Mouse (Mus musculus) layer of hippocampus, adult 18-20 months (tissue): ENCODE measurements at regions not wholly inside any gene's neighbourhood (a gene's known extent, or its start where the extent isn't known, plus 50 kb on each side); places are given as distances from the start of the nearest gene placed in this dataset.

Source experiments
- DNase-seq, 2 experiments: peaks; one replicate each; pipeline ENCODE4 v3.0.0; 2022; ENCODE audit warnings: low spot score in 2 of 2

DNA sequence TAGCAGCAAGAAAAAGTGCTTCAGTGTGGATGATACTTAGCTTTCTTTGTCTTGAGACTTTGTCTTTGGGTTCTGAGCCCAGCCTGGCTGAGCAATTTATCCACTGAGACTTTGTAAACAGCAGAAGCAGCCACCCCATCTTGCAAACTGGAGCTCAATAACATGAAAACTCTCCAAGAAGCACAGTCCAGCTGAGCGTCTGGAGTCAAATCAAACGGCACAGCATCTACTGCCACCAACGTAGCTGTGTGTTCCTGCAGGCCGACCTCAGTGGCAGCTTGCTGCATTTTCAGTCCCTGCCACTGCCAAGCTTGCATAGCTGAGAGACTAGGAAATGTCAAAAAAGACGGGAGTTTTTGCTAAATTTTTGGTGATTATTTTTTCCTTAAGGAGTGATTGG lies 68.8 kb upstream of the Galnt17 start:
- peak in 1 of 2 experiments; percentile 16 for DNase-seq

DNA sequence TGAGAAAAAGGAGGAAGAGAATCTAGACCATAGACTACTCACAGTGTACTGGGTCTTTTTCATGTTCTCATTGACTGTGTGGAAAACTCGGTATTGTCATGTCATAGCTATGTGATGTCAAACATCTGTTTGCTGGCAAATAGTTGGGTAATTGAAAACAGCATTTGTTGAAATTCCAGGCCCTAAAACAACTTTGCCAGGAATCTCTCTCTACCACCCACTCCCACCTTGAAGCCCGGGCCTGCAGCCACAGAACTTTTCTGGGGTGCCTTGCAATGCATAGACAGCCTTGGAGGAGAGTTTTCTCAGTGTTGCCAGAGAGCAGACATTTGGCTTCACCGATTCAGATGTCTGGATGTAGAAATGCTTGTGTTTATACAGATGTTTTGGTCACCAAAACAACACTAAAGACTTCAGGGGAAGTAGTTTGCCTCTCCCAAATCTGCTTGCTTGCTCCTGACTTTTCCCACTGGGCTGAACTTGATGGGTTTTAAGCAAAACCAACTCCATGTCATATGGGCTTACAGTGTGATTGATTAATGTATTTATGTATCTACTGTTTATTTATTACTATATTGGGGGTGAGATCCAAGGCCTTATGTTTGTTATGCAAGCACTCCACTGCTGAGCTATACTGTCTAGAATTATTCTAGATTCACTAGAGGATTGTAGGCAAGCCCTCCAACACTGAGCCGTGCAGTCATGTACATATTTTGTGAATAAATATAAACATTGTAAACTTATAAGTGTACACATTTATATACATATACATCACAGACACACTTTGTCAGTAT lies 63.2 kb upstream of the Galnt17 start:
- no peak for DNase-seq

- DNase-seq = no peak
These were observed 59.2 kb upstream of the Galnt17 start for GRCm38 (mm10) chr5:131367461-131367860.

DNA sequence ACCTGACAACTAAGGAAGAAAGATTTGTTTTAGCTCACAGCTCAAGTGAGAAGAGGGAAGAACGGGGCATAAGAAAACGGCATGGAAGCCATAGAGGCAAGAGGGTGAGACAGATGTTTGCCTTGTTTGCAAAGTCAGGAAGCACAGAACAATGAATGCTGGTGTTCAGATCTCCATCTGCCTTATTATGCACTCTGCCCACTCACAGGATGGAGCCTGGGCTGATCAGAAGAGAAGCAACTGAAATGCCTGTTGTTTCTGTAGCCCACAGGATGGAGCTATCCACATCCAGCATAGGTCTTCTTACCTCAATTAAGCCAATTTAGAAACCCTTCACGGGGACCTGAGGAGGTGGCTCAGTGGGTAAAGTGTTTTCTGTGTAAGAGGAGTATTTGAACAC lies 51.5 kb upstream of the Galnt17 start:
- peak; percentile 51 to 72 for DNase-seq
